Mouse (Mus musculus) ES-E14 (cell line): ENCODE results near the gene Oat. TPM values are rescaled to one million over a fixed set of nuclear protein-coding genes. Genes with fewer than 3 reads are reported as not detected.

Experiments
- DNase-seq: peaks from one replicate; pipeline ENCODE4 v3.0.0-alpha.2; 2013; ENCODE audit warnings: low read depth, low spot score
- H3K27ac ChIP-seq: 2 replicates; pipeline ENCODE4 v1.5.1; 2012; ENCODE audit warnings: low read depth, mild to moderate bottlenecking, low read length, moderate library complexity, mixed read lengths; ENCODE audit not compliant: poor library complexity, insufficient read depth, severe bottlenecking
- H3K36me3 ChIP-seq: 2 replicates; pipeline ENCODE4 v1.6.1; 2012; ENCODE audit warnings: mild to moderate bottlenecking, low read length, moderate library complexity, mixed read lengths; ENCODE audit not compliant: control insufficient read depth, poor library complexity, insufficient read depth, severe bottlenecking
- H3K4me1 ChIP-seq, 2 experiments: fragments of 150-350 bp in 1 of 2; sonication (generic) in 1 of 2; 2 replicates each; pipeline ENCODE4 v1.6.1; 2012; ENCODE audit warnings: low read length in 2 of 2, mild to moderate bottlenecking in 1 of 2, mixed read lengths in 1 of 2; ENCODE audit not compliant: control insufficient read depth in 2 of 2, insufficient read depth in 2 of 2, poor library complexity in 1 of 2
- H3K4me3 ChIP-seq, 2 experiments: fragments of 150-350 bp in 1 of 2; sonication (generic) in 1 of 2; 2 replicates each; pipeline ENCODE4 v1.5.1; 2012; ENCODE audit warnings: low read length in 2 of 2, low read depth in 1 of 2, mild to moderate bottlenecking in 1 of 2, mixed read lengths in 1 of 2; ENCODE audit not compliant: insufficient read depth in 1 of 2, poor library complexity in 1 of 2, severe bottlenecking in 1 of 2
- H3K9ac ChIP-seq: 2 replicates; pipeline ENCODE4 v1.6.1; 2012; ENCODE audit warnings: low read depth, mild to moderate bottlenecking, low read length, mixed read lengths; ENCODE audit not compliant: poor library complexity, insufficient read depth, severe bottlenecking
- H3K9me3 ChIP-seq: fragments of 150-350 bp; sonication (generic); 2 replicates; pipeline ENCODE4 v1.6.1; 2012; ENCODE audit warnings: low read depth, mild to moderate bottlenecking, low read length; ENCODE audit not compliant: control insufficient read depth, insufficient read depth
- CHD2 ChIP-seq: IDR thresholded peaks from 2 replicates; pipeline ENCODE4 v1.6.1; 2014; ENCODE audit warnings: mild to moderate bottlenecking, low read depth, low read length, inconsistent platforms
- HCFC1 ChIP-seq: IDR thresholded peaks from 2 replicates; pipeline ENCODE4 v1.6.1; 2012; ENCODE audit warnings: low read length, inconsistent platforms, borderline replicate concordance; ENCODE audit not compliant: insufficient read depth
- MAFK ChIP-seq: IDR thresholded peaks from 2 replicates; pipeline ENCODE4 v1.6.1; 2014; ENCODE audit warnings: mild to moderate bottlenecking, low read depth, low read length, inconsistent platforms; ENCODE audit not compliant: insufficient read depth
- ZC3H11A ChIP-seq: IDR thresholded peaks from 2 replicates; pipeline ENCODE4 v1.6.1; 2012; ENCODE audit warnings: low read depth, mild to moderate bottlenecking, inconsistent platforms, low read length, borderline replicate concordance
- ZNF384 ChIP-seq: IDR thresholded peaks from 2 replicates; pipeline ENCODE4 v1.6.1; 2012; ENCODE audit warnings: low read depth, low read length, inconsistent platforms
- in situ Hi-C, 2 experiments: fragments of 600-800 bp; cut with MboI; formaldehyde crosslinking; loops; one replicate each; pipeline ENCODE4 v1.15.1; 2025; ENCODE audit warnings: low sequenced_read_pairs in 2 of 2, inconsistent platforms in 1 of 2; ENCODE audit not compliant: unreplicated experiment in 2 of 2
- total RNA-seq: library from RNA; depleted of rRNA; stranded (reverse); fragments of 300-350 nt; gene quantifications from 2 replicates; pipeline ENCODE4 v1.2.3, GENCODE M21; 2012

The Oat gene
- total RNA-seq, 1 experiment = 60.2 TPM

DNA sequence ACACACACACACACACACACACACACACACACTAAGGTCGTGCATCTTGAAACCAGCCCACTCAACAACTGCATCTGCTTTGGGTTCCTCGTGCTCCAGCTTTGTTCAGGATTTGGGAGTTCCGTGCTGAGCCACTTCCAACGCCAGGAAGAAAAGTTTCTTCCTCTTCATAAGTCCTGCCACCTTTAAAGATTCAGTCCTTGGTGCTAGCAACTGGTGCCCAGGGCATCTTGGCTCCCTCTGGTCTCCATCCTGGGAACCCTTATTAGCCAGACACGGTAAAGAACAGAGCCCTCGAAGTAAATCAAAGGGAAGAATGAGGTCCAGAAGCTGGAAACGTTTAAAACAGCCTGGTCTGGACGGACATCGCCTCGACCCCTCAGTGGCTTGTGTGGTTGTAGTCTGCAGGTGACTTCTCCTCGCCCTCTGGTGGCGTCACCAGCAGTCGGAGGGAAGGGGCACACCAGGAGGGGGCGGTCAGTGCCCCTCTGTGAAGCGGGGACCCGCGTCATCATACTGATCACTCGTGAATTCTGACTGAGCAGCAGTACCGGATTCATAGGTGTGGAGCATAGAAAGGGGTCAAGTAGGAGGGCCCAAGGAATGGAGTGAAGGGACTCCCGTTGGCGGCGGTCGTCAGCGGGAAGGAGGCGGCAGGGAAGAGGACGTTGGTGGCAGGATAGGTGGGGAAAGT, 20.5 kb upstream of the Oat start:
- H3K9ac ChIP-seq = peak overlapping the region; percentile 52; the same call in 1 of the 2 replicates

DNA sequence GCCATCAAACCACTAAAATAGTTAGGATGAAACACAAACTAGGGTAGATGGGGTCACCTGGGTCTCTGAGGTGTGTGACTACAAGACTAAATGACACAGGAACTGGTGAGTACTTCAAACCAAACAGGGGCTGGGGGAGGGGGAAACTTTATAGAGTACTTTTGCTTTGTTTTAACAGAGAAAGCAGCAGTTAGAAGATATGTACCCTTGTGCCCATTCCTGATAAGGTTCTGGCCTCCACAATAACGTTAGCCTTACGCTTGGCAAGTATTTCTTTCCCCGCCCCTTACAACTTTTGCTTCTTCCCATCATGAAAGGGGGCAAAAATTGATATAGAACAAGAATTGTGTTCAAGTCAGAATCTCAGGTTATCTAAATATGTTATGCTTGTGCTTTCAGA, 19.6 kb upstream of the Oat start:
- Histone ChIP-seq H3K4me1 (peaks cover 3 to 4% of the 10 kb centered on the region in 2 experiments; a peak in 3 of 4 replicates), H3K9ac (no peak overlapping the region), H3K4me3 (no peak overlapping the region), H3K27ac (no peak overlapping the region), H3K36me3 (no peaks in the 10 kb centered on the region), H3K9me3 (no peaks in the 10 kb centered on the region)
- in situ Hi-C loops = loop anchor here (10.0 kb wide), 1 partner anchor 1041 kb away; no protein-coding TSS in a partner anchor
- DNase-seq = no peak
- TF ChIP-seq MAFK = no peak
- no peak for TF ChIP-seq CHD2
- no peak for TF ChIP-seq HCFC1
- no peak for TF ChIP-seq ZNF384
- no peak for TF ChIP-seq ZC3H11A

More for the DNA sequence above, 20.5 kb upstream of the Oat start:
- no peaks in the 10 kb centered on the region for H3K36me3 ChIP-seq
- no peak for TF ChIP-seq MAFK
- peaks cover 3 to 5% of the 10 kb centered on the region in 2 experiments; a peak in 3 of 4 replicates for H3K4me1 ChIP-seq
- DNase-seq = no peak
- H3K27ac ChIP-seq = no peak overlapping the region
- in situ Hi-C loops = loop anchor here (10.0 kb wide), 1 partner anchor 1042 kb away; no protein-coding TSS in a partner anchor
- H3K4me3 ChIP-seq = peak overlapping the region; percentile 43 to 64
- H3K9me3 ChIP-seq = no peaks in the 10 kb centered on the region

GRCm38 (mm10) chr7:132594325-132594724, 18.1 kb upstream of the Oat start:
- Histone ChIP-seq H3K4me3 (no peak overlapping the region), H3K9ac (no peak overlapping the region), H3K36me3 (no peaks in the 10 kb centered on the region), H3K9me3 (no peaks in the 10 kb centered on the region), H3K4me1 (no peaks in the 10 kb centered on the region; a peak in 1 of 4 replicates), H3K27ac (no peak overlapping the region)
- in situ Hi-C loops = loop anchor here (10.0 kb wide), 1 partner anchor 1040 kb away; no protein-coding TSS in a partner anchor
- TF ChIP-seq ZC3H11A (no peak), CHD2 (no peak), MAFK (no peak), HCFC1 (no peak), ZNF384 (no peak)
- DNase-seq = no peak

DNA sequence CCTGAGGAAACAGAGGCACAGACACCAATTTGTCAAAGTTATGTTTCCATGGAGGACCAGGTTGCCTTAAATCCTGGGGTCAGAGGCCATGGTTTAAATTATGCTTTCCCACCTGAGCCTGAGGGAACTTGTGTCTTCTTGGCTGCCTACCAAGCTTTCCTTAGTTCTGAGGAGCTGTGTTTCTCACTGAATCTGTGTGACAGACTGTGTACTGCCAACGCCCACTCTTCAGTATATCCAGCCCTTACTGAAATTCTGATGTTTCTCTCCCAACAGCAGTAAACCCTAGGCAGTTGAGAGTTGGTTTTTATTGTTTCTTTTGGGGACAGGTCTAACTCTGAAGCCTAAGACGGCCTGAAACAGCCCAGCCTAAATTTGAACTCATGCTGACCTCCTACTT, 17.6 kb upstream of the Oat start:
- no peaks in the 10 kb centered on the region for H3K36me3 ChIP-seq
- no peak for TF ChIP-seq ZC3H11A
- no peak for TF ChIP-seq MAFK
- no peak for TF ChIP-seq CHD2
- no peak for TF ChIP-seq HCFC1
- TF ChIP-seq ZNF384 = no peak
- H3K4me3 ChIP-seq = no peak overlapping the region
- no peak for DNase-seq
- no peaks in the 10 kb centered on the region for H3K9me3 ChIP-seq
- in situ Hi-C loops = loop anchor here (10.0 kb wide), 1 partner anchor 1039 kb away; no protein-coding TSS in a partner anchor
- no peaks in the 10 kb centered on the region; a peak in 1 of 4 replicates for H3K4me1 ChIP-seq
- no peak overlapping the region for H3K27ac ChIP-seq
- no peak overlapping the region for H3K9ac ChIP-seq
